Mouse (Mus musculus) embryo, embryonic 9.5 days (tissue): ENCODE results near the gene Mrgpra2b.
"Not testable (repeated sequence)": the region's sequence is repeated elsewhere in the genome, so short reads cannot be mapped to it uniquely, and the experiment has no call there.

ENCODE experiments used
- DNase-seq: peaks from one replicate; pipeline ENCODE4 v3.0.0-alpha.2; 2017; ENCODE audit errors: extremely low spot score

Gene Mrgpra2b

DNA sequence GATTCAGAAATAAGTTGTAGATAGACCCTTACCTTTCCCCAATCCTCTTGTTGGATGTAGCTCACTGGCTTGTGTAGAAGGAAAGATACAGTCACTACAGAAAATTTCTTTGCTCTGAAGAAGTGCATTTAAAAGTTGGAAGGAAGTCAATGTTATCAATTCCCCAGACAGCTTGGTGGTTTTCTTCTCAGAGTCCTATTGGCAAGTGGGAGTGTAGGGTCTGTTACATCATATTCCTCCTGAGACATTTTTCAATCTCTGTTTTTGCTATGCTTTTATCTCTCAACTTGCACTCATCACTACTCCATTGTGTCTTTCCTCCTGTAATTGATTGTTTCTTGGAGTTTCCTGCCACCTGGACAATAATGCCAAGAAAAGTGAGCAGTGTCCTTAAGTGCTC lies at the start of gene Mrgpra2b:
Gene Mrgpra2b, minus strand, starts transcription at position 101 of the 400 bp plus-strand sequence.
- DNase-seq, result no peak

DNA sequence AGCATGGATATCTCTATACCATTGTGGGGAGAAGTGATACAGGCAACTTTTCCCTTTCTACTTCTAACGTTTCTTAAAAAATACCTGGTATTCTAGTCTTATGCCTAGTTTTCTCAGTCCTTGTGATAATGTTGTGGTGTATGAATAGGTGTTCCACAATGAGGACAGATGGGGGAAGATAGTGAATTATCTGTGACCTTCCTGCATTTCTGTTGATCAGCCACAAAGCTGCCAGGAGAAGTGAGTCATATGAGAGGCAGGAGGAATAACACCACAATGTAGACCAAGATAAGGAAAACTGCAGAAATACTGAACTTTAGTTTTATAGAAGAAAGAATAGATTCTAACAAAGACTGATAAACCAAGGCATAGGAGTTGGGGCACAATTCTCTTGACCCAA lies 12.3 kb downstream of the Mrgpra2b start:
- no peak for DNase-seq

- no peak for DNase-seq
Measured at GRCm38 (mm10) chr7:47515050-47515449, 13.6 kb downstream of the Mrgpra2b start.

DNA sequence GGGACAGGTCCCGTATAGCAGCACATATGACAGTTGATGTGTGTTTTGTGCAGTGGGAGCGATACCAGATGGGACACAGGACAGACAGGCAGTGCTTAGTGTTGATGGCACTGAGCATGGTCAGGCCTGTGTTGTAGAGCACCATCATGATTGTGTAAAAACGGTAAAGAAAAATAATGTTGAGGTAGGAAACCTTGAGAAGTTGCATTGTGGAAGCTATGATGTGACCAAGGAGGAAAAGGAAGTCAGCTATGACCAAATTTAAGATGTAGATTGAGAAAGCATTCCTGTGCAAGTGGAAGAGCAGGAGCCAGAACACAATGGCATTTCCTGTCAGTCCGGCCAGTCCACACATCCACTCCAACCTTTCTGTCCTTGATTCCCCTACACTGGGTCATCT lies 25.7 kb downstream of the Mrgpra2b start:
- DNase-seq, result no peak

DNA sequence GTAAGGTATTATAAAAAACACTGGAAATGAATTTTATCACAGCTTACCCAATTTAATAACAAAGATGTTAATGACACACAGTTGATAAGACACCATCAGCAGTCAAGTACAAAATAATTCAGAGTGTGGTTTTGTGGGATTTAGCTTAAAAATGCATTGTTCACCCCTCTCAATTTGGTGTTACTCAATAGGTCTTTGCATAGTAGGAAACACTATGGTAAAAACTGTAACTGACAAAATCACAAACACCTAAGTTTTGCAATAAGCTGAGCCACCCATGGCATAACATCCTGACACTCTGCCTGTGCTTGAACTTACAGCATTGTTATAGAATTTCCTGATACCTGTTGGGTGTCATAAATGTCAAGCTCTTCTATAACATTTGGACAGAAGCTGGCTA lies 37.4 kb downstream of the Mrgpra2b start:
- DNase-seq, result not testable (repeated sequence)

DNA sequence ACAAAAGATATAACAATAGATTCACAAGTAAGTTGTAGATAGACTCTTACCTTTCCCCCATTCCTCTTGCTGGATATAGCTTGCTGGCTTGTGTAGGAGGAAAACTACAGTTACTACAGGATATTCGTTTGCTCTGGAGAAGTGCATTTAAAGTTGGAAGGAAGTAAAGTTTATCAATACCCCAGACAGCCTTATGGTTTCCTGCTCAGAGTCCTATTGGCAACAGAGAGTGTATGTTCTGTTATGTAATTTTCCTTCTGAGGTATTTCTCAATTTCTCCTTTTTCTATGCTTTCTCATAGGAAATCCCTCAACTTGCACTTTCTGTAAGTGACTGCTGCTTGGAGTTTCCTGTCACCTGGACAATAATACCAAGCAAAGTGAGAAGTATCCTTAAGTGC lies 39.2 kb downstream of the Mrgpra2b start:
- DNase-seq, result not testable (repeated sequence)

- DNase-seq, result not testable (repeated sequence)
Measured at GRCm38 (mm10) chr7:47483181-47483580, 45.5 kb downstream of the Mrgpra2b start.

DNA sequence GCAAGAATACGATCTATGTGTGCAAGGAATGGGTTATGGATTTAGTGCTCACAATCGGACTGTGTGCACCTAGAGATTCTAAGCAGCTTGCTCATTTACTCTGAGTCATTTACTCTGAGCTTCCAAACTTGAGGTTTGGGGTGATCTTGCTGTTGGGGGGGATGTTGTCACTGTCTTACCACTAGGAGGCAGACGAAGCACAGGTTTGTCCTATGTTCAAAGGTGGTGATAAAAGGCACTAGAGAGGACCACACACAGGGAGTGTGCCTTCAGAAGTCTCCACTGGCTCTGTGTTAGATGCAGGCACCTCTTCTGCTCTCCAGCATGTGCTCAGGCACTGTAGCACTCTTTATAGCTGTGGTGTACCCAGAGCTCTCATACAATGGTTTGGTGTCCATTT lies 54.8 kb downstream of the Mrgpra2b start:
- DNase-seq, result not testable (repeated sequence)

DNA sequence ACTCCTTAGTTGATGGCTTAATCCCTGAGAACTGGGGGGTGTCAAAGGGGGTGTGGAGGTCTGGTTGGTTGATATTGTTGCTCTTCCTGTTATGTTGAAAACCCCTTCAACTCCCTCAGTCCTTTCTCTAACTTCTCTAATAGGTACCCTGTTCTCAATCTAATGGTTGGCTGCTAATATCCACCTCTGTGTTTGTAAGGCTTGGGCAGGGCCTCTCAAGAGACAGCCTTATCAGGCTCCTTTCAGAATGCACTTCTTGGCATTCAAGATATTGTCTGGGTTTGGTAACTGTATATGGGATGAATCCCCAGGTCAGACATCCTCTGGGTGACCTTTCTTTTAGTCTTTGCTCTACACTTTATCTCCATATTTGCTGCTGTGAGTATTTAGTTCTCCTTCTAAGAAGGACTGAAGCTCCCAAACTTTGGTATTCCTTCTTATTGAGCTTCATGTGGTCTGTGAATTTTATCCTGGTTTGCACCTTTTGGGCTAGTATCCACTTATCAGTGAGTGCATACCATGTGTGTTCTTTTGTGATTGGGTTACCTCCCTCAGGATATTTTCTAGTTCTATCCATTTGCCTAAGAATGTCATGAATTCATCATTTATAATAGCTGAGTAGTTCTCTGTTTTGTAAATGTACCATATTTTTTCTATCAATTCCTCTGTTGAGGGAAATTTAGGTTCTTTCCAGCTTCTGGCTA lies 63.2 kb downstream of the Mrgpra2b start:
- DNase-seq, result not testable (repeated sequence)

DNA sequence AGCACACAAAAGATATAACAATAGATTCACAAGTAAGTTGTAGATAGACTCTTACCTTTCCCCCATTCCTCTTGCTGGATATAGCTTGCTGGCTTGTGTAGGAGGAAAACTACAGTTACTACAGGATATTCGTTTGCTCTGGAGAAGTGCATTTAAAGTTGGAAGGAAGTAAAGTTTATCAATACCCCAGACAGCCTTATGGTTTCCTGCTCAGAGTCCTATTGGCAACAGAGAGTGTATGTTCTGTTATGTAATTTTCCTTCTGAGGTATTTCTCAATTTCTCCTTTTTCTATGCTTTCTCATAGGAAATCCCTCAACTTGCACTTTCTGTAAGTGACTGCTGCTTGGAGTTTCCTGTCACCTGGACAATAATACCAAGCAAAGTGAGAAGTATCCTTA lies 76.6 kb downstream of the Mrgpra2b start, which contains the start of gene Mrgpra2a:
Gene Mrgpra2a, minus strand, starts transcription at position 125 of the 400 bp plus-strand sequence.
- DNase-seq, result not testable (repeated sequence)

DNA sequence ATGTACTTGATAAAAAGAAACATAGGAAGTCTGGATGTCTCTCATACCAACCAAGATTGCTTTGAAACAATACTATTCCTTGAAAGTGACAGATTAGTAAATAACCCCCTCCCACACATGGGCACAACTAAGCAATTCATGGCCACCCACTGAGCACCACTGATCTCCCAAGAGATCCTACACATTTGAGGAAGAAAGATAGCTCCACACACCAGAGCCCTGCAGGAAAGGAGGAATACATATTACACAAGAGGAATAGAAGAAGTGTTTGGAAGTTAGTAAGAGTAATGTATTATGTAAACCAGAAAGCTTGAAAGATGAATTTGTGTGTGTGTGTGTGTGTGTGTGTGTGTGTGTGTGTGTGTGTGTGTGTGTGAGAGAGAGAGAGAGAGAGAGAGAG lies 82.9 kb downstream of the Mrgpra2b start:
- not testable (repeated sequence) for DNase-seq

GRCm38 (mm10) chr7:47436463-47436862 lies 92.2 kb downstream of the Mrgpra2b start:
- DNase-seq, result not testable (repeated sequence)

DNA sequence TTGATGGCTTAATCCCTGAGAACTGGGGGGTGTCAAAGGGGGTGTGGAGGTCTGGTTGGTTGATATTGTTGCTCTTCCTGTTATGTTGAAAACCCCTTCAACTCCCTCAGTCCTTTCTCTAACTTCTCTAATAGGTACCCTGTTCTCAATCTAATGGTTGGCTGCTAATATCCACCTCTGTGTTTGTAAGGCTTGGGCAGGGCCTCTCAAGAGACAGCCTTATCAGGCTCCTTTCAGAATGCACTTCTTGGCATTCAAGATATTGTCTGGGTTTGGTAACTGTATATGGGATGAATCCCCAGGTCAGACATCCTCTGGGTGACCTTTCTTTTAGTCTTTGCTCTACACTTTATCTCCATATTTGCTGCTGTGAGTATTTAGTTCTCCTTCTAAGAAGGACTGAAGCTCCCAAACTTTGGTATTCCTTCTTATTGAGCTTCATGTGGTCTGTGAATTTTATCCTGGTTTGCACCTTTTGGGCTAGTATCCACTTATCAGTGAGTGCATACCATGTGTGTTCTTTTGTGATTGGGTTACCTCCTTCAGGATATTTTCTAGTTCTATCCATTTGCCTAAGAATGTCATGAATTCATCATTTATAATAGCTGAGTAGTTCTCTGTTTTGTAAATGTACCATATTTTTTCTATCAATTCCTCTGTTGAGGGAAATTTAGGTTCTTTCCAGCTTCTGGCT lies 100.7 kb downstream of the Mrgpra2b start:
- not testable (repeated sequence) for DNase-seq
